In the genomic region with DNA sequence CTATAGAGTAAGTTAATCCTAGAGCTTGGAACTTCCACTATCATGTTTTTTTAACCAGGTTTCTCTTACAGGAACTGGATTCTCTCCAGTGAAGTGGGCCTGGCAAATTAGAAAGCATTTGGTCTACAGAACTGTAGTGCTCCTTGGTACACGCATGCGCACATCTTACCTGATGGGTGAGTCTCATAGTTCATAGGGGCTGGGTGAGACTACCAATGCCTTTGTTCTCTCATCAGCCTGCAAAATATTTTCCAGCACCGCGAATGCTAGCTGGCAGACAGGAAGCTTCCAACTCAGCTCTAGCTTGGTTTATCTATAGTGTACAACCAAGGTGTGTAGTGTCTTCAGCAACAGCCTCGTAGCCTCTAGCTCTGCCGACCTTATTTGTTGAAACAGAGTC, we compare ENCODE assay signal across 23 mouse cellular contexts.
DNase-seq lines count a peak whose midpoint lies in the region; ATAC-seq and TF ChIP-seq lines count a peak whose summit lies in the region.
"Had no signal": no experiment of that assay in that cellular context is flagged by ENCODE, and none has a peak within 500 bp of the region (broad histone marks: within the 10 kb centered on the region; RNA-seq: fewer than 3 reads in every experiment).

No protein-coding gene starts in this region.

- 90% methylated on average over 6 of the region's 6 CpGs for WGBS in lung, postnatal 0 days

- H3K9me3 ChIP-seq in lung, postnatal 0 days (ENCODE audit: low read length), result no peaks in the 10 kb centered on the region
- H3K9me3 ChIP-seq: embryonic facial prominence, embryonic 10.5 days; embryonic facial prominence, embryonic 12.5 days; forebrain, embryonic 13.5 days; forebrain, embryonic 15.5 days had no signal

- no peak for TF ChIP-seq EP300 in lung, postnatal 0 days (IDR thresholded peaks at IDR 0.05)

- H3K4me2 ChIP-seq in lung, postnatal 0 days (replicated peaks; ENCODE audit: low read depth, low read length), result no peak overlapping the region
- H3K4me2 ChIP-seq: embryonic facial prominence, embryonic 12.5 days; forebrain, embryonic 13.5 days; forebrain, embryonic 15.5 days had no signal

- DNase-seq in heart, adult 11 months, result peak; percentile 56
- DNase-seq in heart, postnatal 25 days (ENCODE audit: low spot score), result no peak
- peak; percentile 1 for DNase-seq in lung, postnatal 0 days (ENCODE audit: low spot score)
- DNase-seq in lung, postnatal 10 days, result no peak
- DNase-seq in T-cell, adult 2 months (ENCODE audit: low spot score), result peak; percentile 1
- no peak for DNase-seq in layer of hippocampus, adult 18-20 months (ENCODE audit: low spot score in 2 of 2)
- DNase-seq: adrenal gland, adult 8-10 months; adrenal gland, postnatal 14 days; adrenal gland, postnatal 36 days; cerebellum, adult 11-12 months; cerebellum, adult 2 months; cerebellum, adult 9-10 months; cerebellum, postnatal 10 days; cerebellum, postnatal 25 days; forebrain, postnatal 0 days had no signal

- H3K4me1 ChIP-seq in lung, postnatal 0 days (ENCODE audit: insufficient read depth, low read depth, low read length), result no peaks in the 10 kb centered on the region
- H3K4me1 ChIP-seq: embryonic facial prominence, embryonic 10.5 days; embryonic facial prominence, embryonic 12.5 days; forebrain, embryonic 13.5 days; forebrain, embryonic 15.5 days had no signal

- no peak overlapping the region for H3K4me3 ChIP-seq in lung, postnatal 0 days (ENCODE audit: low read depth, low read length)
- H3K4me3 ChIP-seq: embryonic facial prominence, embryonic 10.5 days; embryonic facial prominence, embryonic 12.5 days; forebrain, embryonic 13.5 days; forebrain, embryonic 15.5 days had no signal

- H3K27ac ChIP-seq in lung, postnatal 0 days (ENCODE audit: low read length), result no peak overlapping the region
- H3K27ac ChIP-seq: embryonic facial prominence, embryonic 10.5 days; embryonic facial prominence, embryonic 12.5 days; forebrain, embryonic 13.5 days; forebrain, embryonic 15.5 days had no signal

- no peaks in the 10 kb centered on the region for H3K36me3 ChIP-seq in lung, postnatal 0 days (ENCODE audit: insufficient read depth, low read length)
- H3K36me3 ChIP-seq: embryonic facial prominence, embryonic 10.5 days; embryonic facial prominence, embryonic 12.5 days; forebrain, embryonic 15.5 days; G1E had no signal

- no peak overlapping the region for H3K9ac ChIP-seq in lung, postnatal 0 days (replicated peaks; ENCODE audit: low read depth)
- H3K9ac ChIP-seq: embryonic facial prominence, embryonic 12.5 days; forebrain, embryonic 13.5 days; forebrain, embryonic 15.5 days; forebrain, postnatal 0 days had no signal

- no peaks in the 10 kb centered on the region for H3K27me3 ChIP-seq in lung, postnatal 0 days (replicated peaks; ENCODE audit: insufficient read depth, low read length)
- H3K27me3 ChIP-seq: CH12.LX; embryonic facial prominence, embryonic 12.5 days; forebrain, embryonic 13.5 days; forebrain, embryonic 15.5 days; Patski had no signal

- TF ChIP-seq CTCF in lung, postnatal 0 days (IDR thresholded peaks at IDR 0.05), result no peak

- intact Hi-C loops in heart, postnatal 25 days (cut with DNase I), result no loop called here

- no peak for ATAC-seq in lung, postnatal 0 days
- ATAC-seq in activated CD4-positive, CD25-positive, alpha-beta regulatory T cell, adult 4 months, result no peak
- ATAC-seq: forebrain, embryonic 13.5 days; forebrain, embryonic 15.5 days; forebrain, postnatal 0 days; Patski had no signal

Comparison
In these comparisons a context has a peak if more than half of its experiments do, and no peak if none do; other contexts are left out.
1. DNase-seq: peak in heart, adult 11 months (single experiment), lung, postnatal 0 days (single experiment) and T-cell, adult 2 months (single experiment); none in heart, postnatal 25 days (single experiment), lung, postnatal 10 days (single experiment) and layer of hippocampus, adult 18-20 months (0 of 2).